Mouse (Mus musculus): ENCODE measurements around the gene Diaph3.

Diaph3 gene

GRCm38 (mm10) chr14:86641839-86642238 is 499.2 kb downstream of the Diaph3 start:
- no peak for DNase-seq

DNA sequence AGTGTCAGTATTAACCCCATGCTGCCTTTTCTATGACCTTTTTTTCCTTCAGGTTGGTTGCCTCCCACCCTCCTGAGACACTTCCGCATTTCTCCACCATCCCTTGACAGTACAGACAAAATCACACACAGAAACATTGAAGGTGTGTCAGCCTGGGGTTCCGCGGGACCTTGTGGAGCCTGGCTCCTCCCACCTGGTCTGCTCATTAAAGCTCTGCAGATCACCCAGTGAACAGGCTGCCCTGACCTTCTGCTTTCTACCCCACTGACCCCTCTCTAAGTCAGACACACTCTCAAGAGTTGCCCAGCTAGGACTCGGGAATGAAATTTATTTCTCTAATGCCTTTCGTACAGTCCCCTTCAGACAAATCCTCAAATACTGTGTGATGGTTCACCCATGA is 500.9 kb downstream of the Diaph3 start:
- DNase-seq, result no peak

DNA sequence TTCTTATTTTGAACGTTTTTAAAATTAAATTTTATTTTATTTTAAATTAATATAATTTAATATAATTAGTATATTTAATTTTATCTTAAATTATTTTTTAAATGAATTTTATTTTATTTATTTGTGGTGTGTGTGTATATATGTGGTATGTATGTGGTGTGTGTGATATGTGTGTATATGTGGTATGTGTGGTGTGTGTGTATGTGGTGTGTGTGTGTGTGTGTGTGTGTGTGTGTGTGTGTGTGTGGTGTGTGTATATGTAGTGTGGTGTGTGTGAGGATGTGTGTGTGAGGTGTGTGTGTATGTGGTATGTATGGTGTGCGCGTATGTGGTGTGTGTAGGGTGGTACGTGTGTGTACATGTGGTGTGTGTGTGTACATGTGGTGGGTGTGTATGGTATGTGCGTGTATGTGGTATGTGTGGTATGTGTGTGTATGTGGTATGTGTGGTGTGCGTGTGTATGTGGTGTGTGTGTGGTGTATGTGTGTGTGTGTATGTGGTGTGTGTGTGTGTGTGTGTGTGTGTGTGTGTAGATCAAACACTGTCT is 505.4 kb downstream of the Diaph3 start:
- DNase-seq, result no peak

DNA sequence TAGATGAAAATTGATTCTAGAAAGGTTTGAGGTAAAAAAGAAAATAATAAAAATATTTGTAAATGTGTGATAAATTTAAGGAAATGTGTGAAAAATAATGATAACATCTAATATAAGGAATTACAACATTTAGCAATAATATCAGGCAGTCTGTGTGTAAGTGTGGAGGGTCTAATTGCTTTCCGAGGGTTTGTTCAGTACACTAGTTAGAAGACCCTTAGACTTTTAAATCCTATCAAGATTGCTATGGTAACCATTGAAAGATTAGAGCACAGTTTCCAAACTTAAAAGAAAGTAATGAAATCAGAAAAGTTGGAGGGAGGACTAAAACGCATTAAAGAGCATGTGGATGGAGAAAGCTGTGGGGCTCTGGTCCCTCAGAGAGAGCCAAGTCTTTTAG is 506.0 kb downstream of the Diaph3 start:
- DNase-seq, result no peak

GRCm38 (mm10) chr14:86633799-86634198 is 507.2 kb downstream of the Diaph3 start:
- no peak for DNase-seq

GRCm38 (mm10) chr14:86624816-86625425 is 516.1 kb downstream of the Diaph3 start:
- no peak for DNase-seq

GRCm38 (mm10) chr14:86619637-86620036 is 521.4 kb downstream of the Diaph3 start:
- DNase-seq, result no peak

Measured in lung, postnatal 14 days (tissue).